Mouse (Mus musculus) cerebellum, adult 9-10 months (tissue): ENCODE results near the gene Nek7.

Experiments used
- DNase-seq: peaks from one replicate; pipeline ENCODE4 v3.0.0; 2022

Gene Nek7

GRCm38 (mm10) chr1:138568434-138569232 is 51.3 kb downstream of the Nek7 start:
- no peak for DNase-seq

- no peak for DNase-seq
Measured at GRCm38 (mm10) chr1:138567946-138568345, 52.0 kb downstream of the Nek7 start.

GRCm38 (mm10) chr1:138564677-138565076 is 55.3 kb downstream of the Nek7 start:
- no peak for DNase-seq

- DNase-seq = no peak
Measured at GRCm38 (mm10) chr1:138560733-138561132, 59.2 kb downstream of the Nek7 start.

- no peak for DNase-seq
Measured at GRCm38 (mm10) chr1:138559213-138560101, 60.5 kb downstream of the Nek7 start.

- no peak for DNase-seq
Measured at GRCm38 (mm10) chr1:138558342-138558741, 61.6 kb downstream of the Nek7 start.

- DNase-seq = no peak
Measured at GRCm38 (mm10) chr1:138554926-138555325, 65.0 kb downstream of the Nek7 start.

- DNase-seq = no peak
Measured at GRCm38 (mm10) chr1:138550184-138550583, 69.8 kb downstream of the Nek7 start.

- DNase-seq = no peak
Measured at GRCm38 (mm10) chr1:138542170-138542515, 77.8 kb downstream of the Nek7 start.

GRCm38 (mm10) chr1:138541495-138542169 is 78.3 kb downstream of the Nek7 start:
- no peak for DNase-seq

- no peak for DNase-seq
Measured at GRCm38 (mm10) chr1:138539713-138540112, 80.2 kb downstream of the Nek7 start.

GRCm38 (mm10) chr1:138538217-138538616 is 81.7 kb downstream of the Nek7 start:
- DNase-seq = no peak

- no peak for DNase-seq
Measured at GRCm38 (mm10) chr1:138535758-138536574, 84.0 kb downstream of the Nek7 start.

GRCm38 (mm10) chr1:138530604-138531003 is 89.3 kb downstream of the Nek7 start:
- no peak for DNase-seq

- DNase-seq = no peak
Measured at GRCm38 (mm10) chr1:138523962-138524361, 96.0 kb downstream of the Nek7 start.

GRCm38 (mm10) chr1:138518235-138518634 is 101.7 kb downstream of the Nek7 start:
- DNase-seq = no peak

- DNase-seq = no peak
Measured at GRCm38 (mm10) chr1:138517360-138518099, 102.4 kb downstream of the Nek7 start.

- DNase-seq = no peak
Measured at GRCm38 (mm10) chr1:138516946-138517345, 103.0 kb downstream of the Nek7 start.

- DNase-seq = no peak
Measured at GRCm38 (mm10) chr1:138515362-138515761, 104.6 kb downstream of the Nek7 start.

- DNase-seq = no peak
Measured at GRCm38 (mm10) chr1:138513982-138514381, 106.0 kb downstream of the Nek7 start.

GRCm38 (mm10) chr1:138510566-138510965 is 109.4 kb downstream of the Nek7 start:
- no peak for DNase-seq
